Mouse (Mus musculus): ENCODE results near the gene Bmpr2. TPM values are rescaled to one million over a fixed set of nuclear protein-coding genes. Genes with fewer than 3 reads are reported as not detected.

Bmpr2 gene
- polyA plus RNA-seq, 1 experiment: 146 TPM

GRCm38 (mm10) chr1:59829410-59829809, 66.2 kb downstream of the Bmpr2 start:
- 79% methylated on average over 2 of the region's 2 CpGs for WGBS

GRCm38 (mm10) chr1:59830194-59830593, 67.0 kb downstream of the Bmpr2 start:
- 79% methylated on average over 6 of the region's 6 CpGs for WGBS
- no peak overlapping the region for H3K4me3 ChIP-seq (ENCODE audit: insufficient read depth, low read depth, low read length)

More at GRCm38 (mm10) chr1:59829410-59829809, 66.2 kb downstream of the Bmpr2 start:
- H3K27ac ChIP-seq (ENCODE audit: insufficient read depth, low read depth, low read length): no peak overlapping the region
- no peak overlapping the region for H3K4me3 ChIP-seq (ENCODE audit: insufficient read depth, low read depth, low read length)
- H3K4me1 ChIP-seq (ENCODE audit: control insufficient read depth, insufficient read depth, low read length): peaks cover 2% of the 10 kb centered on the region; the same call in 1 of the 2 replicates
- TF ChIP-seq CTCF (IDR thresholded peaks at IDR 0.05; ENCODE audit: insufficient read depth, low read depth, low read length) (no peak), POLR2A (IDR thresholded peaks at IDR 0.05; ENCODE audit: insufficient read depth, low read depth, low read length) (no peak)

GRCm38 (mm10) chr1:59833723-59834122, 70.5 kb downstream of the Bmpr2 start:
- Histone ChIP-seq H3K27ac (ENCODE audit: insufficient read depth, low read depth, low read length) (no peak overlapping the region), H3K4me3 (ENCODE audit: insufficient read depth, low read depth, low read length) (no peak overlapping the region), H3K4me1 (ENCODE audit: control insufficient read depth, insufficient read depth, low read length) (peaks cover 2% of the 10 kb centered on the region; the same call in 1 of the 2 replicates)
- 4% methylated on average over 2 of the region's 2 CpGs for WGBS
- TF ChIP-seq CTCF (IDR thresholded peaks at IDR 0.05; ENCODE audit: insufficient read depth, low read depth, low read length) (no peak), POLR2A (IDR thresholded peaks at IDR 0.05; ENCODE audit: insufficient read depth, low read depth, low read length) (no peak)

More at GRCm38 (mm10) chr1:59830194-59830593, 67.0 kb downstream of the Bmpr2 start:
- peaks cover 2% of the 10 kb centered on the region; the same call in 1 of the 2 replicates for H3K4me1 ChIP-seq (ENCODE audit: control insufficient read depth, insufficient read depth, low read length)
- no peak for TF ChIP-seq CTCF (IDR thresholded peaks at IDR 0.05; ENCODE audit: insufficient read depth, low read depth, low read length)
- TF ChIP-seq POLR2A (IDR thresholded peaks at IDR 0.05; ENCODE audit: insufficient read depth, low read depth, low read length): no peak
- no peak overlapping the region for H3K27ac ChIP-seq (ENCODE audit: insufficient read depth, low read depth, low read length)

- 75% methylated on average over 8 of the region's 8 CpGs for WGBS
- Histone ChIP-seq H3K27ac (ENCODE audit: insufficient read depth, low read depth, low read length) (no peak overlapping the region), H3K4me3 (ENCODE audit: insufficient read depth, low read depth, low read length) (no peak overlapping the region), H3K4me1 (ENCODE audit: control insufficient read depth, insufficient read depth, low read length) (peaks cover 2% of the 10 kb centered on the region; the same call in 1 of the 2 replicates)
- TF ChIP-seq CTCF (IDR thresholded peaks at IDR 0.05; ENCODE audit: insufficient read depth, low read depth, low read length) (no peak), POLR2A (IDR thresholded peaks at IDR 0.05; ENCODE audit: insufficient read depth, low read depth, low read length) (no peak)
Observed at GRCm38 (mm10) chr1:59848327-59848726, 85.1 kb downstream of the Bmpr2 start.

GRCm38 (mm10) chr1:59859046-59859445, 95.8 kb downstream of the Bmpr2 start:
- 93% methylated on average over 1 of the region's 1 CpGs for WGBS
- H3K4me3 ChIP-seq (ENCODE audit: insufficient read depth, low read depth, low read length): no peak overlapping the region
- no peak overlapping the region for H3K27ac ChIP-seq (ENCODE audit: insufficient read depth, low read depth, low read length)
- H3K4me1 ChIP-seq (ENCODE audit: control insufficient read depth, insufficient read depth, low read length): no peaks in the 10 kb centered on the region
- TF ChIP-seq CTCF (IDR thresholded peaks at IDR 0.05; ENCODE audit: insufficient read depth, low read depth, low read length) (no peak), POLR2A (IDR thresholded peaks at IDR 0.05; ENCODE audit: insufficient read depth, low read depth, low read length) (no peak)

GRCm38 (mm10) chr1:59862144-59862543, 98.9 kb downstream of the Bmpr2 start:
- Histone ChIP-seq H3K4me3 (ENCODE audit: insufficient read depth, low read depth, low read length) (no peak overlapping the region), H3K4me1 (ENCODE audit: control insufficient read depth, insufficient read depth, low read length) (no peaks in the 10 kb centered on the region), H3K27ac (ENCODE audit: insufficient read depth, low read depth, low read length) (no peak overlapping the region)
- WGBS: 87% methylated on average over 1 of the region's 1 CpGs
- TF ChIP-seq CTCF (IDR thresholded peaks at IDR 0.05; ENCODE audit: insufficient read depth, low read depth, low read length) (no peak), POLR2A (IDR thresholded peaks at IDR 0.05; ENCODE audit: insufficient read depth, low read depth, low read length) (no peak)

GRCm38 (mm10) chr1:59868041-59868440, 104.8 kb downstream of the Bmpr2 start:
- H3K4me1 ChIP-seq (ENCODE audit: control insufficient read depth, insufficient read depth, low read length): no peaks in the 10 kb centered on the region
- no peak for TF ChIP-seq POLR2A (IDR thresholded peaks at IDR 0.05; ENCODE audit: insufficient read depth, low read depth, low read length)
- no peak for TF ChIP-seq CTCF (IDR thresholded peaks at IDR 0.05; ENCODE audit: insufficient read depth, low read depth, low read length)
- H3K27ac ChIP-seq (ENCODE audit: insufficient read depth, low read depth, low read length): no peak overlapping the region
- no peak overlapping the region for H3K4me3 ChIP-seq (ENCODE audit: insufficient read depth, low read depth, low read length)
- 87% methylated on average over 5 of the region's 5 CpGs for WGBS

GRCm38 (mm10) chr1:59874023-59874422, 110.8 kb downstream of the Bmpr2 start:
- TF ChIP-seq CTCF (IDR thresholded peaks at IDR 0.05; ENCODE audit: insufficient read depth, low read depth, low read length) (no peak), POLR2A (IDR thresholded peaks at IDR 0.05; ENCODE audit: insufficient read depth, low read depth, low read length) (no peak)
- H3K27ac ChIP-seq (ENCODE audit: insufficient read depth, low read depth, low read length): no peak overlapping the region
- no peaks in the 10 kb centered on the region for H3K4me1 ChIP-seq (ENCODE audit: control insufficient read depth, insufficient read depth, low read length)
- whole genome bisulfite sequencing: 80% methylated on average over 3 of the region's 3 CpGs
- no peak overlapping the region for H3K4me3 ChIP-seq (ENCODE audit: insufficient read depth, low read depth, low read length)

- TF ChIP-seq CTCF (IDR thresholded peaks at IDR 0.05; ENCODE audit: insufficient read depth, low read depth, low read length) (no peak), POLR2A (IDR thresholded peaks at IDR 0.05; ENCODE audit: insufficient read depth, low read depth, low read length) (no peak)
- Histone ChIP-seq H3K4me1 (ENCODE audit: control insufficient read depth, insufficient read depth, low read length) (no peaks in the 10 kb centered on the region), H3K27ac (ENCODE audit: insufficient read depth, low read depth, low read length) (no peak overlapping the region), H3K4me3 (ENCODE audit: insufficient read depth, low read depth, low read length) (no peak overlapping the region)
- 73% methylated on average over 7 of the region's 7 CpGs for WGBS
Observed at GRCm38 (mm10) chr1:59878098-59878497, 114.9 kb downstream of the Bmpr2 start.
